Mouse (Mus musculus): ENCODE data around the gene Camkv.
A peak's percentile ranks its signal among the peaks of the same experiment; 100 is the strongest.

DNA sequence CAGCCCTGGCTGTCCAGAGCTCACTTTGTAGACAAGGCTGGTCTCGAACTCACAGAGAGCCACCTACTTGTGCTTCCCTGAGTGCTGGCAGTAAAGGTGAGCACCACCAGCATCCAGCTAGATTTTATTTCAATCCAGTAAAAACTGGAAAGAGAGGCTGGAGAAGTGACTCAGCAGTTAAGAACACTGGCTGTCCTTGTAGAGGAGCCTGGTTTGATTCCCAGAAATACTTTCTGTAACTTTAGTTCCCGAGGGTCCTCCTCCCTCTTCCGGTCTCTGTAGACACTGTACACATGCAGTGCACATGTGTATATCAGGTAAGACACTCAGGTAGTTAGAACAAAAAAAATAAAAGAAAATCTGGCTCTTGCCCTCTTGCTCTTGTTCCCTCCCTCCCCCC lies 52.5 kb downstream of the Camkv start:
- TF ChIP-seq ZC3H11A (IDR thresholded peaks at IDR 0.05; ENCODE audit: borderline replicate concordance, low read depth, low read length) = no peak
- TF ChIP-seq CHD2 (IDR thresholded peaks at IDR 0.05; ENCODE audit: low read depth, low read length) = no peak
- TF ChIP-seq MAFK (IDR thresholded peaks at IDR 0.05; ENCODE audit: insufficient read depth, low read depth, low read length) = peak; percentile 41; the same call in 1 of the 2 replicates
- no peak for TF ChIP-seq ZNF384 (IDR thresholded peaks at IDR 0.05; ENCODE audit: low read depth, low read length)
